Mouse (Mus musculus) heart, embryonic 13.5 days (tissue): ENCODE data around the gene Qars. TPM values are rescaled to one million over a fixed set of nuclear protein-coding genes. Genes with fewer than 3 reads are reported as not detected.
A peak's percentile ranks its signal among the peaks of the same experiment; 100 is the strongest.

Source experiments
- ATAC-seq: fragments of 200-750 bp; cut with Nextera tagmentation; 2 replicates; pipeline ENCODE4 v1.8.0; 2017; ENCODE audit warnings: moderate TSS enrichment; ENCODE audit not compliant: insufficient number of reproducible peaks, low FRiP score, low TSS enrichment; ENCODE audit errors: extremely low read depth
- H3K27ac ChIP-seq: fragments of 300-500 bp; sonication (generic); replicated peaks from 2 replicates; pipeline ENCODE4 v1.5.1; 2015; ENCODE audit warnings: moderate library complexity, mild to moderate bottlenecking, inconsistent platforms
- H3K27me3 ChIP-seq: fragments of 300-500 bp; sonication (generic); replicated peaks from 2 replicates; pipeline ENCODE4 v1.6.1; 2015; ENCODE audit warnings: mild to moderate bottlenecking, inconsistent platforms
- H3K36me3 ChIP-seq: fragments of 300-500 bp; sonication (generic); 2 replicates; pipeline ENCODE4 v1.6.1; 2015; ENCODE audit warnings: mild to moderate bottlenecking, inconsistent platforms
- H3K4me1 ChIP-seq: fragments of 300-500 bp; sonication (generic); 2 replicates; pipeline ENCODE4 v1.6.1; 2015; ENCODE audit warnings: inconsistent platforms
- H3K4me2 ChIP-seq: fragments of 300-500 bp; sonication (generic); 2 replicates; pipeline ENCODE4 v1.6.1; 2015; ENCODE audit warnings: inconsistent platforms, mild to moderate bottlenecking, moderate library complexity
- H3K4me3 ChIP-seq: fragments of 300-500 bp; sonication (generic); 2 replicates; pipeline ENCODE4 v1.5.1; 2015; ENCODE audit warnings: moderate library complexity, mild to moderate bottlenecking, inconsistent platforms
- H3K9ac ChIP-seq: fragments of 300-500 bp; sonication (generic); 2 replicates; pipeline ENCODE4 v1.6.1; 2015; ENCODE audit warnings: inconsistent platforms, mild to moderate bottlenecking, moderate library complexity
- H3K9me3 ChIP-seq: fragments of 300-500 bp; sonication (generic); 2 replicates; pipeline ENCODE4 v1.6.1; 2016; ENCODE audit warnings: inconsistent platforms
- WGBS: fragments of 180-500 bp; shearing (Covaris S2); methylation state at CpG from one replicate; pipeline ENCODE4 v1.1.7; 2015; ENCODE audit warnings: mixed read lengths; 5-methylcytosine and 5-hydroxymethylcytosine counted together
- polyA plus RNA-seq: library from polyadenylated mRNA; unstranded; fragments of >200 nt; fragmentation: Nextera tagmentation; extraction: Ambion mirVana; gene quantifications from 2 replicates; pipeline ENCODE4 v1.2.1, GENCODE M21; 2015

The Qars gene
- polyA plus RNA-seq = 62.2 and 69.0 TPM in 2 replicates

DNA sequence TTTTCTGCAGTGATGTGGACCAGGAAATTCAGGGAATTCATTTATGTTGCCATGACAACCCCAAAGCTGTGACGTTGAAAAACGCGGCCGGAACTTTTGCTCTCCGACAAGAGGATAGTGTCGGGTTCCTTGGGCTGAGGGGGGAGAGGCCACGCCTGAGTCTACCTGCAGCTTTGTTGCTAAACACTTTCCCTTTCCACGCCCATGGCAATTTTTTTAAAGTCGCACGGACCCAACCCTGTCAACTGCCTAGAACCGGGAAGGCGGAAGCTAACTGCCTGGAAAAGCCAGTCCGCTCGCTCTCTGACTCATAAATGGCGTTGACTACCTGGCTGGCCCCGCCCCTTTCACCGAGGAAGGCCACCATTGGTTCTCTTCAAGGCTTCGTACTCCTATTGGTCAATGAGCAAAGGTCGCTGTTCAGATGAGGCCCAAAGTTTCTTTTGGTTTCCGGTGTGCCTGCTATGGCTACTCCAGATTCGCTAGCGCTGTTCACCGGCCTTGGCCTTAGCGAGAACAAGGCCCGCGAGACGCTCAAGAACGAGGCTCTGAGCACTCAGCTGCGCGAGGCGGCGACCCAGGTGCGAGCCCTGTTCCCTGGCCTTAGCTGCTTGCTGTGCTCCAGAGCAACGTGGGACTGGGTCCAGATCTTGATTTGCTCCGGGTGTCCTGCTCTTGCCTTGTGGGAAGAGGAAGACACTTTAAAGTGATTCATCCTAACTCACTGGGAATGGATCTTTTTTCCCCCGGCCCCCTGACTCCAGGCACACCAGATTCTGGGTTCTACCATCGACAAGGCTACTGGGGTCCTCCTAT is at the start of gene Qars:
Qars (plus strand) TSS at position 88 of the 816 bp plus-strand sequence.
- H3K27ac ChIP-seq = peak within 1 kb of the TSS; percentile 73
- no peaks in the 10 kb centered on the region for H3K27me3 ChIP-seq
- H3K36me3 ChIP-seq = peaks cover 50% of the 10 kb centered on the region
- H3K9ac ChIP-seq = peak within 1 kb of the TSS; percentile 86
- H3K9me3 ChIP-seq = no peaks in the 10 kb centered on the region
- peak; percentile 87 for ATAC-seq
- H3K4me3 ChIP-seq = peak within 1 kb of the TSS; percentile 67
- under 1% methylated on average over 37 of the region's 37 CpGs for WGBS
- H3K4me1 ChIP-seq = peaks cover 17% of the 10 kb centered on the region
- peak within 1 kb of the TSS; percentile 97 for H3K4me2 ChIP-seq

DNA sequence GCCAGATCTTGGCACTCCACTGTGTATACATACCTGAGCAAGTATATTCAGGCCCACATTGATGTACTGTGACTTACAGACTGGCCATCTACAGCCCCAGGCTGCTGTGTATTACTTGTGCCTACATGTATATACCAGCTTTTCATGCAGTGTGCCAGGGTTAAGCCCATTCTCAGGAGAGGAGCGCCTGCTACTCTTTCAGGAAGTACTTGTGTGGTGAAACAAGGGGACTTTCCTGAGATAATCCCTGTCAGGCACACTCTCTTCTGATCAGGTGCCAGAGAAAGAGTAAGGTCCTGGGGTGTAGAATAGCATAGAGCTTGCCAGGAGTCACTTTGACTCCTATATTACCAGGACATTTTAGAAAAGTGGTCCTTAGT is 47.6 kb upstream of the Qars start:
- Histone ChIP-seq H3K36me3 (peaks cover 23% of the 10 kb centered on the region), H3K4me3 (peak overlapping the region; percentile 85), H3K4me2 (peak overlapping the region; percentile 89), H3K9ac (peak overlapping the region; percentile 97; the same call in 1 of the 2 replicates), H3K27me3 (no peaks in the 10 kb centered on the region), H3K4me1 (peaks cover 28% of the 10 kb centered on the region), H3K9me3 (no peaks in the 10 kb centered on the region), H3K27ac (peak overlapping the region; percentile 92)
- no peak for ATAC-seq
- WGBS = 65% methylated on average over 1 of the region's 1 CpGs

DNA sequence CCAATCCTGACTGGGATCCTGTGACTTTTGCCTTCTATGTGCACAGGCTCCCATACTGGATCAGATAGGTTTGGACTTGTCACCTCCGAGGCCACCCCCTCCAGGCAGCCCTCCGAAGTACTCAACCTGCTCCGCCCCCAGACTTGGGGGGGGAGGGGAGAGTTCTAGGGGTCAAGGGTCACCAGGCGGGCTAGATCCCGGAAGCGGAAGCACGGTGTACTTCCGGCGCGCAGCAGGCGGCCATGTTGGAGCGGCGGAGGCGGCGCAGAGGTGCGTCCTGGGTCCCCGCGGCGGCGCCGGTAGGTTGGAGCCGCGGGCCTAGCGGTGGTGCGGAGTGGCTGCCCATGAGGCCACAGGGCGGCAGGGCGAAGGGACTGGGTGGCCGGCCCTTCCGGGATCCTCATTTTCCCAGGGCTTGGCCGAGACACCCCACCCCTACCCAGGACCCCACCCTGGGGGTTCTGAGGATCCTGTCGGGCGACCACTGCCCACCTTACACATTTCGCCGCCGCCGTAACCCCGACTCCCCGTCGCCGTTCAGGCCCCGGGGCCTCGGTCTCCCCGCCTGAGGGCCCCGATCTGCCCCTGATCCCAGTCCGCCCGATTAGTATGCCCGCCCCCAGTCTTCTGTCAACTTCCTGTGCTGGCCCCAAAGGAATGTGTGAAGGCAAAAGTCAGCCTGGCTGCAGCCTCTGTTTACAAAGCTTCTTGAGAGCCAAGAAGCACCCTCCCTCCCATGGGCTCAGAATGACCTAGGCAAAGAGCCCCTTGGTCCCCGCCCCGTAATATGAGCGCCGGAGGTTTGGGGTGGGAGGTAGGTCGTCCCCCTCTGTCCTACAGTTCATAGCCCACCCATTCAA is 47.0 kb upstream of the Qars start, which contains the start of gene Ccdc71:
Ccdc71 (plus strand) TSS at position 209 of the 860 bp plus-strand sequence.
- Histone ChIP-seq H3K9me3 (no peaks in the 10 kb centered on the region), H3K4me3 (peak within 1 kb of the TSS; percentile 85), H3K4me1 (peaks cover 28% of the 10 kb centered on the region), H3K9ac (peak within 1 kb of the TSS; percentile 97), H3K27me3 (no peaks in the 10 kb centered on the region), H3K27ac (peak within 1 kb of the TSS; percentile 92), H3K4me2 (peak within 1 kb of the TSS; percentile 89), H3K36me3 (peaks cover 29% of the 10 kb centered on the region)
- WGBS = under 1% methylated on average over 52 of the region's 52 CpGs
- peak; percentile 74 for ATAC-seq

DNA sequence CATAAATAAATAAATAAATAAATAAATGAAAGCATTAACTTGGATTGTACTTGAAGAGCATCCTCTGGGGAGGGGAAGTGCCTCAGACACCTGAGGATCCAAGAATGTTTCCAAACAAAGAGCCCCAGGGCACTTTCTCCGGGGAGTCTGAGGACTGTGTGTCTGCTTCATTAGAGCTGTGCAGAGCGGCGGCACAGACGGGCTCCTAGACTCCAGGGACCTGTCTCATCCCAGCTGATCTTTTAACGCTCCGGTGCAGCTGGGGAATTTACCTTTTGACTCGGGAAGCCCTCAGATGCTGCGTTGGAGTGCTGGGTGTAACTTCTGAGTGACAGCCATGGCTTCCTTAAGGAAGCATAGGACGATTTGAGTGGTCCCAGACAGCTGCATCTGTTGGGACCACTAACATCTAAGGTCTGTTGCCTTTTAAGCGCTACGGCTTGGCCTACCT is 46.3 kb upstream of the Qars start, which contains the start of gene Klhdc8b:
Klhdc8b (minus strand) TSS at position 401 of the 451 bp plus-strand sequence.
- Histone ChIP-seq H3K27me3 (no peaks in the 10 kb centered on the region), H3K27ac (peak within 1 kb of the TSS; percentile 92), H3K4me3 (peak within 1 kb of the TSS; percentile 85), H3K9ac (peak within 1 kb of the TSS; percentile 97), H3K4me2 (peak within 1 kb of the TSS; percentile 89), H3K36me3 (peaks cover 36% of the 10 kb centered on the region), H3K9me3 (no peaks in the 10 kb centered on the region), H3K4me1 (peaks cover 28% of the 10 kb centered on the region)
- 22% methylated on average over 11 of the region's 11 CpGs for WGBS
- no peak for ATAC-seq

DNA sequence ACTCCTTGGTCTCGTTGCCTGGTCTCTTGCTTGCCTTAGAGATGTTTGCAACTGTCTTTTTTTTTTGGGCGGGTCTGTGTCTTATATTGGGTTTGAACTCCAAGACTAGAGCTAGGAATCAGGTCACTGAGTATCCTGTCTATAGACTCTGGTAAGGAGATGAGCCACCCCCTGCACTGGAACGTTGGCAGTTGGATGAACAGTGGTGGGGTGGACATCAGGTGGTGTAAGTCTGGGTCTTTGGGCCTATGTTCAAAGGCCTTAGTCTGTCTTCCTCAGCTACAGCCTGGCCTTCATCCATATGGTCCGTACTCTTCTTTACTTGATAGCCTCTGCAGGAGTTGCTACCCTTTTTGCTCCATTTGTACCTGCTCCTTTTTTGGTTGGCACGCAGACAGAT is 45.8 kb upstream of the Qars start:
- Histone ChIP-seq H3K4me3 (peak overlapping the region; percentile 85), H3K4me2 (peak overlapping the region; percentile 89), H3K4me1 (peaks cover 28% of the 10 kb centered on the region), H3K9ac (peak overlapping the region; percentile 97), H3K27ac (peak overlapping the region; percentile 92), H3K27me3 (no peaks in the 10 kb centered on the region), H3K9me3 (no peaks in the 10 kb centered on the region), H3K36me3 (peaks cover 41% of the 10 kb centered on the region)
- ATAC-seq = no peak
- 86% methylated on average over 5 of the region's 5 CpGs for WGBS

DNA sequence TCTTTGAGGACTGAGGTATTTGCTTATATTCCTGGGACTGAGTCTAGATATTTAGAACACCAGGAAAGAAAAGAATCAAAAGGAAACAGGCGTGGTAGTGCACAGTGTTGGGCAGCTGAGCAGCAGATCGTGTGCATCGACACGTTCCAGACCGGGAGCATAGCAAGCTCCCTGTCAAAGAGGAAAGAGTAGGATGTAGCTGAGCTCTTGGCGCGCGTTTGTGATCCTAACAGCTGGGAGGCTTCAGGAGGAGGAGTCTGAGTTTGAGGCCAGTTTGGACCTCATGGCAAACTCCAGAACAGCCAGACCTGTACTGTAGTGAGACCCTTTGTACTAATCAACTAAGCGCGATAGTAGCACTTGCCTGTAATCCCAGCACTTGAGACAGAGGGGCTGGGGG is 45.3 kb upstream of the Qars start:
- H3K4me2 ChIP-seq = peak overlapping the region; percentile 89
- no peaks in the 10 kb centered on the region for H3K27me3 ChIP-seq
- WGBS = 70% methylated on average over 10 of the region's 10 CpGs
- peak overlapping the region; percentile 92 for H3K27ac ChIP-seq
- peak overlapping the region; percentile 26; the same call in 1 of the 2 replicates for H3K9ac ChIP-seq
- ATAC-seq = no peak
- peak overlapping the region; percentile 85 for H3K4me3 ChIP-seq
- no peaks in the 10 kb centered on the region for H3K9me3 ChIP-seq
- peaks cover 46% of the 10 kb centered on the region for H3K36me3 ChIP-seq
- H3K4me1 ChIP-seq = peaks cover 28% of the 10 kb centered on the region

DNA sequence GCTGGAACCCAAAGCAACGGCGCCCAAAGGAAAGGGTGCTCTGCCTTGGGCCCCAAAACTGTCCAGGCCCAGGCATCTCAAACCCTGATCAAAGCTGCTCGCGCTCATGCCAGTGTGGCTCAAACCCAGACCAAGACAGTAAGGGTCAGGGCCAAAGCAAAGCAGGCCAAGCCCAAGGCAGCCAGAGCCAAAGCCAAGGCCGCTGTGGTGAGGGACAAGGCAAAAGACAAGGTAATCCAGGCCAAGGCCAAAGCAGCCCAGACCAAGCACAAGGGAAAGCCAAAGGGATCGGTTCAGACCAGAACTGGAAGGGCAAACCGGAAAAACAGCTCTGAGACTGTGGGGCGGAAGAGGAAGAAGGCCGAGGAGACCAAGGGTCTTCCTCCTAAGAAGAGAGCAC is 43.8 kb upstream of the Qars start:
- 94% methylated on average over 9 of the region's 9 CpGs for WGBS
- ATAC-seq = no peak
- Histone ChIP-seq H3K36me3 (peaks cover 53% of the 10 kb centered on the region), H3K27ac (no peak overlapping the region), H3K4me3 (no peak overlapping the region), H3K9ac (no peak overlapping the region), H3K4me2 (no peak overlapping the region), H3K4me1 (peaks cover 28% of the 10 kb centered on the region), H3K9me3 (no peaks in the 10 kb centered on the region), H3K27me3 (no peaks in the 10 kb centered on the region)

DNA sequence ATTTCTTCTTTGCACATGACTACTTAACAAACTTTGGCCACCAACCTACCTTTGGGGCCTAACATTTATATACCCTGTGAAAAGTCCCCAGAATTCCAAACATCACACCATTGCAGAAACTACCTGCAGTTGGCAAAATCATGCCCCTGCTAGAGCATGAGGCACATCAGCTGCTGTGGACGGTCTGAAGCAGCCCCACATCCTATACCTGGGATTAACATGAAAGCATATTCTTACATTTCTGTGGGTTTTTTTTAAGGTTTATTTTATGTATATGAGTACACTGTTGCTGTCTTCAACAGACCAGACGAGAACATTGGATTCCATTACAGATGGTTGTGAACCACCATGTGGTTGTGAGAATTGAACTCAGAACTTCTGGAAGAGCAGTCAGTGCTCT is 41.3 kb upstream of the Qars start:
- Histone ChIP-seq H3K36me3 (peaks cover 53% of the 10 kb centered on the region), H3K4me1 (peaks cover 20% of the 10 kb centered on the region), H3K4me3 (no peak overlapping the region), H3K9ac (no peak overlapping the region), H3K27me3 (no peaks in the 10 kb centered on the region), H3K9me3 (no peaks in the 10 kb centered on the region), H3K27ac (no peak overlapping the region), H3K4me2 (no peak overlapping the region)
- no peak for ATAC-seq
- 86% methylated on average over 2 of the region's 2 CpGs for WGBS

DNA sequence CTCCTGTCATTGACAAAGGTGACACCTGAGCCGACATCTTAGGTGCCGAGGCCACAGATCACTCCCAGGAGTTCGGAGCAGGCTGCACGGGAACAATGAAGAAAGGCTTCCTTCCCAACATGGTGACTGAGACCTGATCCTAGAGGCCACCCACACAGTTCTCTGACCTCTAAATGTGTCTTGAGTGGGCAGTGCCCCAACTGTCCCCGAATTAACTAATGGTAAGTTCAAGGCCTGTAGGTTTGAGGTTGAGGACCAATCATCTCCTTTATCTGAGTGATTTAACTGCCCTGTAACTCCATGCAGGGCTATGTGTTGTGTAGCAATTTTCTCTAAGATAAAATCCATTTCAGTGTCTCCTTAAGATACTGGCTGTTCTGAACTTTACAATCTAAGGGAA is 38.1 kb upstream of the Qars start:
- no peak overlapping the region for H3K4me2 ChIP-seq
- 68% methylated on average over 5 of the region's 5 CpGs for WGBS
- H3K4me1 ChIP-seq = no peaks in the 10 kb centered on the region
- no peak overlapping the region for H3K4me3 ChIP-seq
- no peak for ATAC-seq
- no peaks in the 10 kb centered on the region for H3K27me3 ChIP-seq
- no peak overlapping the region for H3K27ac ChIP-seq
- no peaks in the 10 kb centered on the region for H3K9me3 ChIP-seq
- H3K9ac ChIP-seq = no peak overlapping the region
- peaks cover 35% of the 10 kb centered on the region for H3K36me3 ChIP-seq

DNA sequence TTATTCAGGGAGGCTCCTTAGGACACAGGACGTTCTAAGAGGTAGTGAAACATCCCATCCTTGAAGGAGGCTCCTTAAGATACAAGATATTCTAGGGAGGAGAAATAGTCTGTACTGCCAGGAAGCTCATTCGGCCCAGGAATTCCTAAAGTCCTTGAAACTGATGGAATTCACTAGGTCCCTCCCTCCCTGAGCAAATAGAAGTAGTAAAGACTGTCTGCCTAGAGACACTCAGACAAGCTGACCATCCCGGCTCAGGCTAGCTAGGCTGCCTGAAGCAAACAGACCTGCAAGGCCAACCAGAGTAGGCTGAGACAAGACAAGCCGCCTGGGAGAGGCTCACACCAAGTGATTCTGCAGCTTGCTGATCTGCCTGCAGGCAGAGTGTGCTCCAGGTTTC is 37.7 kb upstream of the Qars start:
- H3K4me3 ChIP-seq = no peak overlapping the region
- no peaks in the 10 kb centered on the region for H3K4me1 ChIP-seq
- no peak for ATAC-seq
- H3K9me3 ChIP-seq = no peaks in the 10 kb centered on the region
- no peak overlapping the region for H3K4me2 ChIP-seq
- H3K27me3 ChIP-seq = no peaks in the 10 kb centered on the region
- no peak overlapping the region for H3K27ac ChIP-seq
- H3K36me3 ChIP-seq = peaks cover 31% of the 10 kb centered on the region
- WGBS = 60% methylated on average over 4 of the region's 4 CpGs
- H3K9ac ChIP-seq = no peak overlapping the region

DNA sequence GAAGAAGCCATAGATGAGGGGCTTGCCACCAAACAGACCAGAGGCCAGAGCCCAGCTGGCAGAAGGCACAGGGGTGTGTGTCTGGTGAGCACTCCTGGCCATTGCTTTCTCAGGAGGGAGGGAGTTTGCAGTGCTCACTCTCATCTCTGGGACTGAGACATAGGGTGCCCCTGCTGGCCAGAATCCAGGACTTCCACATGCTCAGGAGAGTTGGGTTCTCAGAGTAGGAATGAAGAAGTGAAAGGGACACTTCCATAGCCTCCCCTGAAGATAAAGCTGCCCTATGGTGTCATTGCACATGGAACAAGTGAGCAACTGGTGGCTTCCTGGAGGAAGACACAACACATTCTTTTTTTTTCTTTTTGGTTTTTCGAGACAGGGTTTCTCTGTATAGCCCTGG is 33.0 kb upstream of the Qars start:
- Histone ChIP-seq H3K9me3 (no peaks in the 10 kb centered on the region), H3K27ac (no peak overlapping the region)
- WGBS = 80% methylated on average over 1 of the region's 1 CpGs

More for the DNA sequence above, 33.0 kb upstream of the Qars start:
- H3K4me1 ChIP-seq = peaks cover 9% of the 10 kb centered on the region
- H3K36me3 ChIP-seq = no peaks in the 10 kb centered on the region
- no peak overlapping the region for H3K4me3 ChIP-seq
- ATAC-seq = no peak
- H3K4me2 ChIP-seq = no peak overlapping the region
- H3K9ac ChIP-seq = no peak overlapping the region
- no peaks in the 10 kb centered on the region for H3K27me3 ChIP-seq
